30 mouse cellular contexts compared by ENCODE assay signal in genomic region chr17:48215429-48215828, GRCm38 (mm10). TPM values are rescaled to one million over a fixed set of nuclear protein-coding genes. Genes with fewer than 3 reads are reported as not detected.
DNase-seq lines count a peak whose midpoint lies in the region; TF ChIP-seq lines count a peak whose summit lies in the region.
"Had no signal": no experiment of that assay in that cellular context is flagged by ENCODE, and none has a peak within 500 bp of the region (broad histone marks: within the 10 kb centered on the region; RNA-seq: fewer than 3 reads in every experiment).

No protein-coding gene starts in this region.

- TF ChIP-seq POLR2A in heart, adult 2 months (IDR thresholded peaks at IDR 0.05; ENCODE audit: insufficient read depth, low read depth, low read length), result no peak

- H3K9ac ChIP-seq in heart, adult 2 months (ENCODE audit: low read depth, low read length), result no peak overlapping the region
- H3K9ac ChIP-seq: embryonic facial prominence, embryonic 13.5 days; embryonic facial prominence, embryonic 15.5 days; forebrain, embryonic 12.5 days had no signal

- peak; percentile 30 for DNase-seq in heart, adult 11 months
- no peak for DNase-seq in heart, adult 2 months
- peak; percentile 15 for DNase-seq in testis, postnatal 10 days (ENCODE audit: low spot score)
- DNase-seq in testis, postnatal 14 days (ENCODE audit: low spot score), result no peak
- DNase-seq in adrenal gland, adult 8-10 months, result no peak
- DNase-seq: adrenal gland, postnatal 10 days; adrenal gland, postnatal 25 days; B cell, adult 2 months; cerebellum, adult 11 months; cerebellum, adult 18-20 months; cerebellum, adult 8-10 months; cerebellum, adult 9-11 months; cerebellum, postnatal 14 days; cerebellum, postnatal 36 days; embryo, embryonic 11 days had no signal

- 78% methylated on average over 1 of the region's 1 CpGs for WGBS in heart, adult 2 months

- no peak overlapping the region for H3K27ac ChIP-seq in heart, adult 2 months
- H3K27ac ChIP-seq: embryonic facial prominence, embryonic 13.5 days; embryonic facial prominence, embryonic 15.5 days; forebrain, embryonic 10.5 days; forebrain, embryonic 12.5 days had no signal

- H3K36me3 ChIP-seq in heart, adult 2 months (ENCODE audit: control insufficient read depth, insufficient read depth, low read length), result no peaks in the 10 kb centered on the region
- H3K36me3 ChIP-seq: embryonic facial prominence, embryonic 13.5 days; embryonic facial prominence, embryonic 15.5 days; forebrain, embryonic 10.5 days; forebrain, embryonic 12.5 days; G1E had no signal

- no peak overlapping the region for H3K4me3 ChIP-seq in heart, adult 2 months
- H3K4me3 ChIP-seq: embryonic facial prominence, embryonic 13.5 days; embryonic facial prominence, embryonic 15.5 days; erythroblast, embryonic 14.5 days; forebrain, embryonic 10.5 days; forebrain, embryonic 12.5 days had no signal

- no peak for TF ChIP-seq CTCF in heart, adult 2 months (IDR thresholded peaks at IDR 0.05)

- no peaks in the 10 kb centered on the region for H3K79me2 ChIP-seq in heart, adult 2 months (replicated peaks; ENCODE audit: control insufficient read depth, insufficient read depth, low read length)

- no peaks in the 10 kb centered on the region for H3K4me1 ChIP-seq in heart, adult 2 months (ENCODE audit: control insufficient read depth, insufficient read depth, low read length)
- H3K4me1 ChIP-seq: embryonic facial prominence, embryonic 13.5 days; embryonic facial prominence, embryonic 15.5 days; forebrain, embryonic 10.5 days; forebrain, embryonic 12.5 days had no signal

- no peaks in the 10 kb centered on the region for H3K27me3 ChIP-seq in heart, adult 2 months (ENCODE audit: control insufficient read depth, insufficient read depth, low read length)
- H3K27me3 ChIP-seq: CH12.LX; embryonic facial prominence, embryonic 13.5 days; embryonic facial prominence, embryonic 15.5 days; forebrain, embryonic 12.5 days; Patski had no signal

- TF ChIP-seq EP300 in heart, adult 2 months (IDR thresholded peaks at IDR 0.05; ENCODE audit: insufficient read depth, low read depth, low read length), result no peak

- intact Hi-C loops in heart, adult 2 months (cut with DNase I), result no loop called here

RNA-seq across cellular contexts. Expression of gene Trem1, which starts 17.1 kb away (rescaled TPM):
- under 1 TPM in 1 of 2 experiments, not detected in 1; 0.10 TPM for total RNA-seq in heart, adult 2 months (2021)
- polyA plus RNA-seq in heart, adult 2 months (2012; rRNA removed), result 0.09 and 0.10 TPM in 2 replicates
- total RNA-seq in adrenal gland, adult 8-10 months (2022), result under 1 TPM in 3 of 4 experiments, not detected in 1; 0.12 to 0.16 (median 0.14) TPM
- total RNA-seq: adrenal gland, postnatal 25 days had no signal
- polyA plus RNA-seq: activated CD4-positive, CD25-positive, alpha-beta regulatory T cell, adult 4 months; brain, embryonic 14.5 days; CD4-positive, CD25-positive, alpha-beta regulatory T cell, adult 4 months; embryonic facial prominence, embryonic 15.5 days; erythroblast, embryonic 14.5 days; forebrain, embryonic 10.5 days; forebrain, embryonic 12.5 days; forebrain, embryonic 14.5 days; forebrain, embryonic 16.5 days; G1E; Patski had no signal

RNA-seq across cellular contexts. Expression of gene Trem3, which starts 32.1 kb away (rescaled TPM):
- total RNA-seq in heart, adult 2 months (2021), result under 1 TPM in 1 of 2 experiments, not detected in 1; 0.26 TPM
- 0.23 TPM in 1 of 2 replicates, not detected in the other for polyA plus RNA-seq in heart, adult 2 months (2012; rRNA removed)
- total RNA-seq in adrenal gland, adult 8-10 months (2022), result under 1 TPM in 1 of 4 experiments, not detected in 3; 0.26 TPM
- total RNA-seq: adrenal gland, postnatal 25 days; CH12.LX; G1E had no signal
- polyA plus RNA-seq: activated CD4-positive, CD25-positive, alpha-beta regulatory T cell, adult 4 months; CD4-positive, CD25-positive, alpha-beta regulatory T cell, adult 4 months; embryonic facial prominence, embryonic 13.5 days; embryonic facial prominence, embryonic 15.5 days; erythroblast, embryonic 14.5 days; forebrain, embryonic 10.5 days; forebrain, embryonic 12.5 days; forebrain, embryonic 14.5 days; forebrain, embryonic 16.5 days; G1E had no signal

RNA-seq across cellular contexts. Expression of gene A530064D06Rik, which starts 48.4 kb away (rescaled TPM):
- total RNA-seq in heart, adult 2 months (2021), result not detected
- polyA plus RNA-seq in heart, adult 2 months (2012; rRNA removed), result 0.18 and 0.20 TPM in 2 replicates
- total RNA-seq in adrenal gland, adult 8-10 months (2022), result under 1 TPM in 1 of 4 experiments, not detected in 3; 0.34 TPM
- total RNA-seq: adrenal gland, postnatal 25 days had no signal
- polyA plus RNA-seq: activated CD4-positive, CD25-positive, alpha-beta regulatory T cell, adult 4 months; CD4-positive, CD25-positive, alpha-beta regulatory T cell, adult 4 months; embryonic facial prominence, embryonic 11.5 days; embryonic facial prominence, embryonic 13.5 days; embryonic facial prominence, embryonic 15.5 days; erythroblast, embryonic 14.5 days; forebrain, embryonic 10.5 days; forebrain, embryonic 12.5 days; forebrain, embryonic 14.5 days; forebrain, embryonic 16.5 days; G1E had no signal

RNA-seq across cellular contexts. Expression of gene Treml4, which starts 48.7 kb away (rescaled TPM):
- under 1 TPM in 1 of 2 experiments, not detected in 1; 0.31 TPM for total RNA-seq in heart, adult 2 months (2021)
- 0.76 and 1.9 TPM in 2 replicates for polyA plus RNA-seq in heart, adult 2 months (2012; rRNA removed)
- total RNA-seq in adrenal gland, adult 8-10 months (2022), result 1 to 10 TPM in 1 of 4 experiments, under 1 TPM in 3; 0.21 to 1.4 (median 0.90) TPM
- total RNA-seq: common myeloid progenitor, adult 5-6 weeks had no signal
- polyA plus RNA-seq: brain, embryonic 14.5 days; embryonic facial prominence, embryonic 11.5 days; forebrain, embryonic 10.5 days; forebrain, embryonic 16.5 days; Patski had no signal

Comparison
In these comparisons a context has a peak if more than half of its experiments do, and no peak if none do; other contexts are left out.
1. DNase-seq: peak in heart, adult 11 months (single experiment) and testis, postnatal 10 days (single experiment); none in heart, adult 2 months (0 of 2), testis, postnatal 14 days (single experiment) and adrenal gland, adult 8-10 months (single experiment).